Mouse (Mus musculus) retina, adult 2 months (tissue): ENCODE measurements at regions not wholly inside any gene's neighbourhood (a gene's known extent, or its start where the extent isn't known, plus 50 kb on each side); places are given as distances from the start of the nearest gene placed in this dataset.

Experiments used
- DNase-seq: peaks from one replicate; pipeline ENCODE4 v3.0.0-alpha.2; 2012; ENCODE audit warnings: low read depth, low spot score

GRCm38 (mm10) chr19:21012391-21012790, 58.4 kb upstream of the Tmc1 start:
- DNase-seq: no peak

GRCm38 (mm10) chr19:21009607-21010006, 55.6 kb upstream of the Tmc1 start:
- no peak for DNase-seq

DNA sequence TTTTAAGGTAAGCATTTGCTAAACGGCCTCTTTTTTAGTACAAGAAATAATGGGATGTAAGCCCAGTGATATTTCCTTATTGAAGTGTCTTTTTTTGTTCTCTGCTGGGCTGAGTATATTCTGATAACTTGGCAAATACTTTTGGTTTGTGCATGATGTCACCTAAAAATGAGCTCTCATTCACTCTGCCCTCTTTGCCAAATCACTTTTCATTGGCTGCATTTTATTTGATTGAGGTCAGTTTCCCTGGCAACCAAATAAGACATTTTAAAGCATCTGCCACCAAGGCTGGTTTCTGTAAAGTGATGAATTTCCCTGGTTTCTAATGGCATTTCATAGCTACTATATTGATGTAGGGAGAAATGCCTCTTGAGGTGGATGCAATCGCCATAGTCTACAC, 50.4 kb upstream of the Tmc1 start:
- DNase-seq: no peak
